Mouse (Mus musculus) spleen, adult 2 months (tissue): ENCODE data around the gene Cblb.

ENCODE experiments used
- CTCF ChIP-seq: fragments of 200-500 bp; IDR thresholded peaks from 2 replicates; pipeline ENCODE4 v1.5.1; 2011; ENCODE audit warnings: mild to moderate bottlenecking, inconsistent platforms; ENCODE audit not compliant: insufficient read depth, insufficient read length, insufficient replicate concordance; ENCODE audit errors: extremely low read depth
- POLR2A ChIP-seq: fragments of 200-500 bp; IDR thresholded peaks from 2 replicates; pipeline ENCODE4 v1.6.1; 2011; ENCODE audit warnings: low read depth, low read length, inconsistent platforms

GRCm38 (mm10) chr16:52000801-52001200, 30.2 kb upstream of the Cblb start:
- TF ChIP-seq CTCF (no peak), POLR2A (no peak)
